8 mouse cellular contexts compared by ENCODE assay signal in the genomic region with DNA sequence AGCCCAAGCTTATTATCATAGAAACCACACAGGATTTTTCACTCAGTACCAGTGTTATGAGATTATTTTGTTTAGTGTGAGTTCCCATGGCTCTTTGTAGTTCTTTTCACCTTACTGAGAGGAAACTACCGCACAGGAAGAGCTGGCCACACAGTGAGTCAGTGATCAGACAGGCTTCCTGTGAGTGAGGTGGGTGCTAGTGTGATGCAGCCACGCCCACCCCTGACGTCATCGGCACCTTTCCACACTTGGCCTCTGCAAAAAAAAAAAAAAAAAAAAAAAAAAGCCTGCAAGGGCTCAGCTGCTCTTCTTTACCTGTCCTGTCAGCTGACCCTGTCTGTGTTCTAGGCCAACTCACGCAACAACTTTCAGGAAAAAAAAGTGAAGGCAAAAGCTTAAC. TPM values are rescaled to one million over a fixed set of nuclear protein-coding genes. Genes with fewer than 3 reads are reported as not detected.
DNase-seq lines count a peak whose midpoint lies in the region; ATAC-seq and TF ChIP-seq lines count a peak whose summit lies in the region.

No protein-coding gene starts in this region.

- TF ChIP-seq CTCF in liver, postnatal 0 days (IDR thresholded peaks at IDR 0.05; ENCODE audit: low read depth), result no peak

- H3K36me3 ChIP-seq in liver, postnatal 0 days (replicated peaks; ENCODE audit: insufficient read depth, low read length), result no peaks in the 10 kb centered on the region
- H3K36me3 ChIP-seq in splenic B cell, adult 2 months (ENCODE audit: control insufficient read depth, insufficient read depth, low read length, poor library complexity, severe bottlenecking), result no peaks in the 10 kb centered on the region

- 8% methylated on average over 5 of the region's 5 CpGs for WGBS in liver, postnatal 0 days (ENCODE audit: insufficient replicate concordance)

- intact Hi-C loops in left cerebral cortex, postnatal 14 days (cut with DNase I), result no loop called here

- peak overlapping the region; percentile 76 for H3K4me2 ChIP-seq in liver, postnatal 0 days (ENCODE audit: low read depth, low read length)

- ATAC-seq in granulocyte monocyte progenitor cell, adult 5-6 weeks (replicated peaks; ENCODE audit: poor library complexity, severe bottlenecking), result peak; percentile 95
- ATAC-seq in liver, postnatal 0 days, result peak; percentile 86

- H3K27ac ChIP-seq in liver, postnatal 0 days (ENCODE audit: low read depth), result peak overlapping the region; percentile 6; the same call in 1 of the 2 replicates

- DNase-seq in testis, postnatal 10 days (ENCODE audit: low spot score), result peak; percentile 76
- no peak for DNase-seq in testis, postnatal 14 days (ENCODE audit: low spot score)
- peak; percentile 83 for DNase-seq in liver, postnatal 0 days
- peak; percentile 98 for DNase-seq in splenic B cell, adult 2 months (ENCODE audit: low read depth, low spot score)
- no peak for DNase-seq in left cerebral cortex, postnatal 14 days (ENCODE audit: low spot score in 2 of 2)
- no peak for DNase-seq in layer of hippocampus, postnatal 10 days (ENCODE audit: low spot score in 2 of 2)
- DNase-seq in adipocyte (ENCODE audit: low spot score), result no peak

- no peaks in the 10 kb centered on the region for H3K27me3 ChIP-seq in liver, postnatal 0 days (ENCODE audit: insufficient read depth, low read length)
- no peaks in the 10 kb centered on the region for H3K27me3 ChIP-seq in splenic B cell, adult 2 months (ENCODE audit: control insufficient read depth, insufficient read depth, low read length, poor library complexity, severe bottlenecking)

- H3K9ac ChIP-seq in liver, postnatal 0 days (replicated peaks), result peak overlapping the region; percentile 51; the same call in 1 of the 2 replicates

- H3K4me1 ChIP-seq in liver, postnatal 0 days (ENCODE audit: insufficient read depth), result peaks cover 6% of the 10 kb centered on the region

- TF ChIP-seq EP300 in liver, postnatal 0 days (IDR thresholded peaks at IDR 0.05; ENCODE audit: low read depth), result no peak

- H3K4me3 ChIP-seq in liver, postnatal 0 days (ENCODE audit: low read depth, low read length), result peak overlapping the region; percentile 39

- no peaks in the 10 kb centered on the region for H3K9me3 ChIP-seq in liver, postnatal 0 days (ENCODE audit: low read length)

RNA-seq across cellular contexts. Expression of a gene that starts 21.6 kb away (rescaled TPM):
- total RNA-seq in granulocyte monocyte progenitor cell, adult 5-6 weeks (2014; fragmentation: Nextera tagmentation), result not detected in 2 replicates
- not detected in 2 replicates for total RNA-seq in granulocyte monocyte progenitor cell, adult 5-6 weeks (2017)
- 0.08 and 0.19 TPM in 2 replicates for polyA plus RNA-seq in liver, postnatal 0 days (2015; fragmentation: Nextera tagmentation; extraction: Ambion mirVana)
- not detected for total RNA-seq in left cerebral cortex, postnatal 14 days (2021)
- total RNA-seq in layer of hippocampus, postnatal 10 days (2021), result under 1 TPM; 0.33 to 0.62 TPM

Comparison
In these comparisons a context has a peak if more than half of its experiments do, and no peak if none do; other contexts are left out.
1. DNase-seq: peak in testis, postnatal 10 days (single experiment), liver, postnatal 0 days (single experiment) and splenic B cell, adult 2 months (single experiment); none in testis, postnatal 14 days (single experiment), left cerebral cortex, postnatal 14 days (0 of 2), layer of hippocampus, postnatal 10 days (0 of 2) and adipocyte (single experiment).